Mouse (Mus musculus) forebrain, postnatal 0 days (tissue): ENCODE measurements around the gene Flvcr1. TPM values are rescaled to one million over a fixed set of nuclear protein-coding genes. Genes with fewer than 3 reads are reported as not detected.

Experiments used
- ATAC-seq: fragments of 200-750 bp; cut with Nextera tagmentation; 2 replicates; pipeline ENCODE4 v1.8.0; 2017; ENCODE audit warnings: mild to moderate bottlenecking, moderate library complexity
- DNase-seq: peaks from one replicate; pipeline ENCODE4 v3.0.0-alpha.2; 2015
- H3K27ac ChIP-seq: fragments of 300-500 bp; sonication (generic); 2 replicates; pipeline ENCODE4 v1.5.1; 2014; ENCODE audit warnings: low read depth, mild to moderate bottlenecking, antibody characterized with exemption, low read length, moderate library complexity, mixed read lengths
- H3K27me3 ChIP-seq: fragments of 300-500 bp; sonication (generic); 2 replicates; pipeline ENCODE4 v1.6.1; 2014; ENCODE audit warnings: mild to moderate bottlenecking, low read length, mixed read lengths; ENCODE audit not compliant: insufficient read depth
- H3K36me3 ChIP-seq: fragments of 300-500 bp; sonication (generic); 2 replicates; pipeline ENCODE4 v1.6.1; 2014; ENCODE audit warnings: mild to moderate bottlenecking, moderate library complexity; ENCODE audit not compliant: insufficient read depth
- H3K4me1 ChIP-seq: fragments of 300-500 bp; sonication (generic); 2 replicates; pipeline ENCODE4 v1.6.1; 2014; ENCODE audit warnings: antibody characterized with exemption; ENCODE audit not compliant: insufficient read depth
- H3K4me2 ChIP-seq: fragments of 300-500 bp; sonication (generic); 2 replicates; pipeline ENCODE4 v1.6.1; 2014; ENCODE audit warnings: low read depth, mild to moderate bottlenecking, moderate library complexity
- H3K4me3 ChIP-seq: fragments of 300-500 bp; sonication (generic); 2 replicates; pipeline ENCODE4 v1.5.1; 2014; ENCODE audit warnings: low read depth, low read length, mixed read lengths
- H3K9ac ChIP-seq: fragments of 300-500 bp; sonication (generic); 2 replicates; pipeline ENCODE4 v1.6.1; 2014; ENCODE audit warnings: mild to moderate bottlenecking
- H3K9me3 ChIP-seq: fragments of 300-500 bp; sonication (generic); 2 replicates; pipeline ENCODE4 v1.6.1; 2016; ENCODE audit warnings: low read length
- CTCF ChIP-seq: sonication (generic); IDR thresholded peaks from 2 replicates; pipeline ENCODE4 v1.5.1; 2016; ENCODE audit warnings: antibody characterized with exemption, control low read depth, low read depth
- WGBS: fragments of 180-500 bp; shearing (Covaris S2); extraction: QIAGEN DNeasy Blood & Tissue Kit; methylation state at CpG from one replicate; pipeline ENCODE4 v1.1.7; 2014; 5-methylcytosine and 5-hydroxymethylcytosine counted together
- polyA plus RNA-seq: library from polyadenylated mRNA; unstranded; fragments of >200 nt; fragmentation: Nextera tagmentation; extraction: Ambion mirVana; gene quantifications from 2 replicates; pipeline ENCODE4 v1.2.1, GENCODE M21; 2015
- total RNA-seq: library from RNA; depleted of rRNA; stranded (reverse); fragments of >200 nt; gene quantifications from 2 replicates; pipeline ENCODE4 v1.2.3, GENCODE M21; 2014

The Flvcr1 gene
- total and polyA plus RNA-seq, 2 experiments from 2014 or later: 7.6 to 33.9 TPM

GRCm38 (mm10) chr1:190981412-190981811, 44.5 kb downstream of the Flvcr1 start:
- Histone ChIP-seq H3K4me2 (no peak overlapping the region), H3K27me3 (no peaks in the 10 kb centered on the region), H3K9ac (no peak overlapping the region), H3K4me1 (peaks cover 11% of the 10 kb centered on the region), H3K9me3 (no peaks in the 10 kb centered on the region), H3K36me3 (no peaks in the 10 kb centered on the region), H3K4me3 (no peak overlapping the region), H3K27ac (no peak overlapping the region)
- DNase-seq (no peak), ATAC-seq (no peak)
- 79% methylated on average over 4 of the region's 4 CpGs for WGBS
- no peak for TF ChIP-seq CTCF

GRCm38 (mm10) chr1:190980470-190980869, 45.5 kb downstream of the Flvcr1 start:
- WGBS: 96% methylated on average over 1 of the region's 1 CpGs
- Histone ChIP-seq H3K4me3 (no peak overlapping the region), H3K27me3 (no peaks in the 10 kb centered on the region), H3K4me1 (peaks cover 19% of the 10 kb centered on the region), H3K4me2 (no peak overlapping the region), H3K9ac (no peak overlapping the region), H3K27ac (no peak overlapping the region), H3K36me3 (0 out of 2 replicates have a peak, but pooled peaks cover under 1% of the 10 kb centered on the region), H3K9me3 (no peaks in the 10 kb centered on the region)
- DNase-seq: no peak
- ATAC-seq: no peak
- no peak for TF ChIP-seq CTCF

GRCm38 (mm10) chr1:190979100-190979563, 46.8 kb downstream of the Flvcr1 start, which contains the start of gene Vash2:
TSS of gene Vash2 (minus strand) at chr1:190979296.
- Histone ChIP-seq H3K4me3 (peak within 1 kb of the TSS; percentile 67), H3K4me1 (peaks cover 20% of the 10 kb centered on the region), H3K4me2 (peak within 1 kb of the TSS; percentile 75), H3K9me3 (no peaks in the 10 kb centered on the region), H3K27me3 (no peaks in the 10 kb centered on the region), H3K9ac (peak within 1 kb of the TSS; percentile 90), H3K27ac (peak within 1 kb of the TSS; percentile 94), H3K36me3 (peaks cover 13% of the 10 kb centered on the region)
- peak; percentile 95 for DNase-seq
- ATAC-seq: peak; percentile 98
- no peak for TF ChIP-seq CTCF
- WGBS: under 1% methylated on average over 38 of the region's 38 CpGs

- Histone ChIP-seq H3K27me3 (no peaks in the 10 kb centered on the region), H3K4me1 (peaks cover 20% of the 10 kb centered on the region), H3K9me3 (no peaks in the 10 kb centered on the region), H3K27ac (peak overlapping the region; percentile 94), H3K36me3 (peaks cover 19% of the 10 kb centered on the region), H3K4me2 (peak overlapping the region; percentile 75), H3K9ac (peak overlapping the region; percentile 90), H3K4me3 (peak overlapping the region; percentile 67)
- TF ChIP-seq CTCF: no peak
- ATAC-seq (peak; percentile 70), DNase-seq (peak; percentile 78)
- WGBS: 1% methylated on average over 46 of the region's 46 CpGs
Measured at GRCm38 (mm10) chr1:190978511-190979073, 47.4 kb downstream of the Flvcr1 start.

GRCm38 (mm10) chr1:190978001-190978400, 48.0 kb downstream of the Flvcr1 start:
- no peaks in the 10 kb centered on the region for H3K27me3 ChIP-seq
- ATAC-seq (peak; percentile 7; the same call in 1 of the 2 replicates), DNase-seq (peak; percentile 60)
- H3K9ac ChIP-seq: peak overlapping the region; percentile 90
- H3K4me3 ChIP-seq: peak overlapping the region; percentile 67
- peak overlapping the region; percentile 75 for H3K4me2 ChIP-seq
- no peak for TF ChIP-seq CTCF
- no peaks in the 10 kb centered on the region for H3K9me3 ChIP-seq
- under 1% methylated on average over 22 of the region's 22 CpGs for WGBS
- H3K27ac ChIP-seq: peak overlapping the region; percentile 94
- H3K4me1 ChIP-seq: peaks cover 20% of the 10 kb centered on the region
- H3K36me3 ChIP-seq: peaks cover 24% of the 10 kb centered on the region

GRCm38 (mm10) chr1:190976887-190977573, 48.9 kb downstream of the Flvcr1 start:
- peak overlapping the region; percentile 67 for H3K4me3 ChIP-seq
- 39% methylated on average over 11 of the region's 11 CpGs for WGBS
- no peak for DNase-seq
- no peaks in the 10 kb centered on the region for H3K9me3 ChIP-seq
- H3K4me1 ChIP-seq: peaks cover 20% of the 10 kb centered on the region
- no peak for TF ChIP-seq CTCF
- H3K27me3 ChIP-seq: no peaks in the 10 kb centered on the region
- H3K27ac ChIP-seq: no peak overlapping the region
- H3K9ac ChIP-seq: peak overlapping the region; percentile 90
- no peak for ATAC-seq
- H3K36me3 ChIP-seq: peaks cover 32% of the 10 kb centered on the region
- H3K4me2 ChIP-seq: peak overlapping the region; percentile 75

GRCm38 (mm10) chr1:190974833-190975232, 51.1 kb downstream of the Flvcr1 start:
- no peak overlapping the region for H3K9ac ChIP-seq
- peaks cover 20% of the 10 kb centered on the region for H3K4me1 ChIP-seq
- DNase-seq (no peak), ATAC-seq (no peak)
- WGBS: 83% methylated on average over 1 of the region's 1 CpGs
- no peak overlapping the region for H3K4me2 ChIP-seq
- peaks cover 46% of the 10 kb centered on the region for H3K36me3 ChIP-seq
- H3K27ac ChIP-seq: no peak overlapping the region
- H3K9me3 ChIP-seq: no peaks in the 10 kb centered on the region
- no peaks in the 10 kb centered on the region for H3K27me3 ChIP-seq
- no peak for TF ChIP-seq CTCF
- H3K4me3 ChIP-seq: no peak overlapping the region
